Mouse (Mus musculus) limb, embryonic 14.5 days (tissue): ENCODE results near the gene Rmi1. TPM values are rescaled to one million over a fixed set of nuclear protein-coding genes. Genes with fewer than 3 reads are reported as not detected.

ENCODE experiments used
- ATAC-seq: fragments of 200-750 bp; cut with Nextera tagmentation; 2 replicates; pipeline ENCODE4 v1.8.0; 2017; ENCODE audit warnings: low read depth, moderate number of reproducible peaks, moderate TSS enrichment; ENCODE audit not compliant: low FRiP score
- DNase-seq: peaks from one replicate; pipeline ENCODE4 v3.0.0-alpha.2; 2015; ENCODE audit warnings: low spot score
- H3K27ac ChIP-seq: fragments of 300-500 bp; sonication (generic); replicated peaks from 2 replicates; pipeline ENCODE4 v1.5.1; 2014; ENCODE audit warnings: low read depth, mild to moderate bottlenecking, low read length, moderate library complexity, mixed read lengths
- H3K27me3 ChIP-seq: fragments of 300-500 bp; sonication (generic); 2 replicates; pipeline ENCODE4 v1.6.1; 2014; ENCODE audit warnings: low read length, mixed read lengths; ENCODE audit not compliant: control insufficient read depth, insufficient read depth
- H3K36me3 ChIP-seq: fragments of 300-500 bp; sonication (generic); 2 replicates; pipeline ENCODE4 v1.6.1; 2014; ENCODE audit warnings: mild to moderate bottlenecking, low read length, moderate library complexity, mixed read lengths; ENCODE audit not compliant: control insufficient read depth, insufficient read depth
- H3K4me1 ChIP-seq: fragments of 300-500 bp; sonication (generic); 2 replicates; pipeline ENCODE4 v1.6.1; 2014; ENCODE audit warnings: antibody characterized with exemption, low read length, mixed read lengths; ENCODE audit not compliant: control insufficient read depth, insufficient read depth
- H3K4me2 ChIP-seq: fragments of 300-500 bp; sonication (generic); replicated peaks from 2 replicates; pipeline ENCODE4 v1.6.1; 2014; ENCODE audit warnings: low read depth, mild to moderate bottlenecking, low read length, moderate library complexity; ENCODE audit not compliant: severe bottlenecking
- H3K4me3 ChIP-seq: fragments of 300-500 bp; sonication (generic); replicated peaks from 2 replicates; pipeline ENCODE4 v1.5.1; 2014; ENCODE audit warnings: low read length
- H3K9ac ChIP-seq: fragments of 300-500 bp; sonication (generic); 2 replicates; pipeline ENCODE4 v1.6.1; 2014; ENCODE audit warnings: mild to moderate bottlenecking, low read depth, low read length, moderate library complexity; ENCODE audit not compliant: severe bottlenecking
- H3K9me3 ChIP-seq: fragments of 300-500 bp; sonication (generic); 2 replicates; pipeline ENCODE4 v1.6.1; 2016; ENCODE audit warnings: low read length; ENCODE audit not compliant: control insufficient read depth
- POLR2A ChIP-seq: fragments of 200-500 bp; IDR thresholded peaks from 2 replicates; pipeline ENCODE4 v1.8.0; 2012; ENCODE audit warnings: inconsistent platforms, mild to moderate bottlenecking, moderate library complexity, borderline replicate concordance; ENCODE audit not compliant: insufficient read depth, insufficient read length; ENCODE audit errors: extremely low read depth
- WGBS: fragments of 180-500 bp; shearing (Covaris S2); extraction: QIAGEN DNeasy Blood & Tissue Kit; methylation state at CpG from one replicate; pipeline ENCODE4 v1.1.7; 2014; 5-methylcytosine and 5-hydroxymethylcytosine counted together
- polyA plus RNA-seq, 2 experiments: library from polyadenylated mRNA; depleted of rRNA in 1 of 2; stranded (reverse) in 1 of 2; unstranded in 1 of 2; fragments of >200 nt; fragmentation: Nextera tagmentation in 1 of 2; extraction: Ambion mirVana in 1 of 2; gene quantifications; 2 replicates each; pipeline versions ENCODE4 v1.2.1 to v1.2.3; 2012 to 2014

Rmi1 gene
- polyA plus RNA-seq, 2 experiments: 15.2 to 23.5 TPM

DNA sequence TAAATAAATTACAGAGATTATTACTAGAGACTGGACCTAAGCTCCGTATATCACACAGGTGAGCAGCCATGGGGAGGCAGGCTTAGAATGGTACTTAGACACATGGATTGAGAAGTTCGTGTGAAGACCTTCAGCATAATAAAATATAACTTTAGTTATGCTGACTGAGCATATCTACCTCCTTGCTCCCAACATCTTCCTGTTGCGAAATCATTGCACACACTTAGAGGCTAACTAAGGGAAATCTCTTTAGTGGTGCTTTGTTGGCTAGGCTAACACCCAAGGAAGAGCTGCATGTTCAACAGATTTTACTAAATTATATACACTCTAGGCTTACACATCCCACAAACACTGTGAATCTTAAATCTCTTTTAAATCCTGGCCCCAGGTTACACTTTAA lies 35.7 kb upstream of the Rmi1 start:
- Histone ChIP-seq H3K4me3 (no peak overlapping the region), H3K9ac (no peak overlapping the region), H3K4me2 (no peak overlapping the region), H3K27ac (no peak overlapping the region), H3K27me3 (no peaks in the 10 kb centered on the region), H3K36me3 (no peaks in the 10 kb centered on the region), H3K4me1 (no peaks in the 10 kb centered on the region), H3K9me3 (no peaks in the 10 kb centered on the region)
- no peak for TF ChIP-seq POLR2A
- 88% methylated on average over 3 of the region's 3 CpGs for WGBS
- ATAC-seq (no peak), DNase-seq (no peak)

DNA sequence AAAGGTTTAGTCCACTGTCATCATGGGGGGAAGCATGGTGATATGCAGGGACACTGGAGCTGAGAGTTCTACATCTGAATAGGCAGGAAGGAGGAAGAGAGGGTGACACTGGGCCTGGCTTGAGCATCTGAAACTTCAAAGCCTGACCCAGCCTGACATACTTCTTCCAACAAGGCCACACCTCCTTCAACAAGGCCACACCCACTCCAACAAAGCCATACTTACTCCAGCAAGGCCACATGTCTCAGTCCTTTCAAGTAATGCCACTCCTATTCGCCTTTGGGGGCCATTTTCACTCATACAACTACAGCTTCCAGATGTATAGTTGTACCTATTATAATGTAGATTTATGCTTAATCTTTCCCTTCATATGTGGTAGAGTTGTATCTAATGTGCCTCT lies 34.4 kb upstream of the Rmi1 start:
- H3K4me1 ChIP-seq: no peaks in the 10 kb centered on the region
- 50% methylated on average over 1 of the region's 1 CpGs for WGBS
- no peaks in the 10 kb centered on the region for H3K9me3 ChIP-seq
- no peaks in the 10 kb centered on the region for H3K27me3 ChIP-seq
- DNase-seq (no peak), ATAC-seq (no peak)
- H3K4me3 ChIP-seq: no peak overlapping the region
- no peaks in the 10 kb centered on the region for H3K36me3 ChIP-seq
- H3K4me2 ChIP-seq: no peak overlapping the region
- no peak overlapping the region for H3K27ac ChIP-seq
- no peak for TF ChIP-seq POLR2A
- no peak overlapping the region for H3K9ac ChIP-seq

DNA sequence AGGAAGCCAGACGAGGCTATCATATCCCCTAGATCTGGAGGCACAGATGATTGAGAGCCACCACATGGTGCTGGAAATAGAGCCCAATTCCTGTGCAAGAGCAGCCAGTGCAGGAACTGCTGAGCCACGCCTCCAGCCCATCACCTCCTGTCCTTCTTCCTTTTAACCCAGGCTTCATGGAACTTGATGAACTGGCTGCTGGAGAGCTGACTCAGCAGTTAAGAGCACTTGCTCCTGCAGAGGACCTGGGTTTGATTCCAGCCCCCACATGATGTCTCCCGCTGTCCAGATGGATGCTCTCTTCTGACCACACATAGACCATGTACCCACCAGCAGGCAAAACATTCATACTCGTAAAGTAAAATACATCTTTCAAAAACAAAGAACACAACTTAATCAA lies 33.2 kb upstream of the Rmi1 start:
- 68% methylated on average over 4 of the region's 4 CpGs for WGBS
- no peaks in the 10 kb centered on the region for H3K27me3 ChIP-seq
- no peak overlapping the region for H3K9ac ChIP-seq

DNA sequence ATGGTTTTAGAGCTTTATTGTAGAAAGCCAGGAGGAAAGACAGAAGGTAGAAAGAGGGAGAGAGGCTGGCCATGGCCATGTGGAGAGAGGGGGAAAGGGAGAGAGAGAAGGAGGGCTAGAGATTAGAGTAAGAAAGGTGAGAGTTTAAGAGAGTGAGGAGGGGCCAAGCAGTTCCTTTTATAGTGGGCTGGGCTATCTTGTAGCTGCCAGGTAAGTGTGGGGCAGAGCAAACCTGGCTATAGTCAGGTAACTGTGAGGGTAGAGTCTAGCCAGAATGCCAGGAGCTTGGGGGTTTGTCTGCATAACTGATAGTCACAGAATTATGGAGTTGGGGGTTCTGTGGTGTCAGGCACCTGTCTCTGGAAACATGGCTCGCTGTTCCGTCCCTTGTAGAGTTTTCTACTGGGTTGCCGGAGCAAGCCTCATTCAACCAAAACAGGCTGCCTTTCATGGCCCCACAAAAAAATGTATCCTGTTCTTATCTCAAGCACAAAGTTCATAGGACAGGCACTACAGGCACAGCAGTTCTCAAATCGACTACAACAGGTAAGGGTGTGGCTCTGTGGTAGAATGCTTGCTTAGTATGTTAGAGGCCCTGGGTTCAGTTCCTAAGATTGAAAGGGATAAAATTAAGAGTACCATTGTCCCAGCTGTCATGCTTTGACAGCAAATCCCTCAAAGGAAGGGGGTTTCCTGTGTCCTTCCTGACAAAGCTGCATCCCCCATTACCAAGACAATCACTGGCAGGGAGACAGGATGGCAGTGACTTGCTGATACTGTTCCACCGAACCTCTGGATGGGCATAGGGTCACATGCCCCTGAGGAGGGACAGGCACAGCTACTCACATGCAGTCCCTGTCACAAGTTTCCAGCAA lies 29.5 kb upstream of the Rmi1 start:
- H3K36me3 ChIP-seq: no peaks in the 10 kb centered on the region
- no peak overlapping the region for H3K4me2 ChIP-seq
- no peak overlapping the region for H3K4me3 ChIP-seq
- ATAC-seq (no peak), DNase-seq (no peak)
- 82% methylated on average over 5 of the region's 5 CpGs for WGBS
- no peaks in the 10 kb centered on the region for H3K27me3 ChIP-seq
- no peaks in the 10 kb centered on the region for H3K9me3 ChIP-seq
- H3K27ac ChIP-seq: no peak overlapping the region
- no peak overlapping the region for H3K9ac ChIP-seq
- no peak for TF ChIP-seq POLR2A
- no peaks in the 10 kb centered on the region for H3K4me1 ChIP-seq

More for the DNA sequence above, 33.2 kb upstream of the Rmi1 start:
- no peak overlapping the region for H3K27ac ChIP-seq
- H3K4me1 ChIP-seq: no peaks in the 10 kb centered on the region
- no peak overlapping the region for H3K4me2 ChIP-seq
- H3K9me3 ChIP-seq: no peaks in the 10 kb centered on the region
- H3K4me3 ChIP-seq: no peak overlapping the region
- ATAC-seq (no peak), DNase-seq (no peak)
- no peaks in the 10 kb centered on the region for H3K36me3 ChIP-seq
- no peak for TF ChIP-seq POLR2A

DNA sequence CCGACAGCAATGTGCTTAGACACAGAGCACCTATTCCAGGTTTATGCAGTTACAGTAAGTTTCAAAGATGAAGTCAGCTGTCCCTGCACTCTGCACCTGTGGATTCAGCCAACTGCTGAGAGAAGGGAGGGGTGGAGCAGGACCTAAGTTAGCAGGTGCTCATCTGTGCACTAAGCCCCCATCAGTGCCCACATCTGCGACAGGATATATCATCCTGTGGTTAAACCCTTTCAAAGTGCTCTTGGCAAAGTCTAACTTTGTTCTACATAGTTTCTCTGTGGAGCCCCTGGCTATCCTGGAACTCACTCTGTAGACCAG lies 28.9 kb upstream of the Rmi1 start:
- no peaks in the 10 kb centered on the region for H3K9me3 ChIP-seq
- no peak for TF ChIP-seq POLR2A
- H3K4me3 ChIP-seq: no peak overlapping the region
- ATAC-seq: no peak
- H3K27ac ChIP-seq: no peak overlapping the region
- no peak overlapping the region for H3K9ac ChIP-seq
- H3K4me2 ChIP-seq: no peak overlapping the region
- no peaks in the 10 kb centered on the region for H3K27me3 ChIP-seq
- no peak for DNase-seq
- no peaks in the 10 kb centered on the region for H3K36me3 ChIP-seq
- no peaks in the 10 kb centered on the region for H3K4me1 ChIP-seq
- 88% methylated on average over 2 of the region's 2 CpGs for WGBS
